ENCODE assay signal across 25 mouse cellular contexts in the genomic region with DNA sequence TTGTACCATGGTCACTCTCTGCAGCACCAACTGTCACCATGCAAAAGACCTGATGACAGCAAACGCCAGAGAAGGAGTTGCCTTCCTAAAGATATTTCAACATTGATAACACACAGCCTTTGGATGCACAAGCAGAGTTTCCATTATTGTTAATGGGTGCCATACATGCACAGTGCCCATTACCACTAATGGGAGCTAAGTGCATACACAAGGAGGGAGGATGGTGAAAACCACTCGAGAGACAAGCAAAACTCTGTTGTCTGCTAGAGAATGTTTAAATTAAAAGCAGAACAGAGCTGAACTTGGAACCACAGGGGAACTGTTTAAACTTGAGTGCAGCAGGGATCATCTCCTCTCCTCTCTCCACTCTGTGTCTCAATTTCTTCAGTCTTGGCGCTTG.
DNase-seq lines count a peak whose midpoint lies in the region; ATAC-seq and TF ChIP-seq lines count a peak whose summit lies in the region.
"Had no signal": no experiment of that assay in that cellular context is flagged by ENCODE, and none has a peak within 500 bp of the region (broad histone marks: within the 10 kb centered on the region; RNA-seq: fewer than 3 reads in every experiment).

No protein-coding gene starts in this region.

- TF ChIP-seq CTCF in layer of hippocampus, adult 2 months (conservative IDR thresholded peaks at IDR 0.05): no peak

- no peaks in the 10 kb centered on the region for H3K36me3 ChIP-seq in hindbrain, embryonic 14.5 days (replicated peaks; ENCODE audit: control insufficient read depth, insufficient read depth)
- no peaks in the 10 kb centered on the region for H3K36me3 ChIP-seq in hindbrain, embryonic 11.5 days (ENCODE audit: control insufficient read depth, insufficient read depth, low read length)
- no peaks in the 10 kb centered on the region for H3K36me3 ChIP-seq in neural tube, embryonic 15.5 days
- H3K36me3 ChIP-seq: embryonic facial prominence, embryonic 13.5 days; embryonic facial prominence, embryonic 15.5 days; forebrain, embryonic 10.5 days; forebrain, embryonic 12.5 days had no signal

- peak; percentile 31; the same call in 1 of the 2 replicates for ATAC-seq in hindbrain, embryonic 14.5 days (ENCODE audit: low FRiP score)
- ATAC-seq in hindbrain, embryonic 11.5 days (ENCODE audit: low FRiP score): no peak
- no peak for ATAC-seq in neural tube, embryonic 15.5 days (ENCODE audit: low FRiP score)
- ATAC-seq: forebrain, embryonic 14.5 days; forebrain, embryonic 16.5 days had no signal

- no peak overlapping the region for H3K27ac ChIP-seq in hindbrain, embryonic 14.5 days
- no peak overlapping the region for H3K27ac ChIP-seq in hindbrain, embryonic 11.5 days (ENCODE audit: low read depth, low read length)
- 0 out of 2 replicates have a peak overlapping the region, but pooled peaks have one; percentile 20 for H3K27ac ChIP-seq in layer of hippocampus, adult 2 months
- 0 out of 2 replicates have a peak overlapping the region, but pooled peaks have one; percentile 28 for H3K27ac ChIP-seq in neural tube, embryonic 15.5 days (replicated peaks)
- H3K27ac ChIP-seq: embryonic facial prominence, embryonic 13.5 days; embryonic facial prominence, embryonic 15.5 days; forebrain, embryonic 10.5 days; forebrain, embryonic 12.5 days had no signal

- no peak overlapping the region for H3K4me2 ChIP-seq in hindbrain, embryonic 14.5 days (replicated peaks)
- H3K4me2 ChIP-seq in hindbrain, embryonic 11.5 days (replicated peaks; ENCODE audit: low read depth, low read length): no peak overlapping the region
- H3K4me2 ChIP-seq in neural tube, embryonic 15.5 days: no peak overlapping the region
- H3K4me2 ChIP-seq: embryonic facial prominence, embryonic 13.5 days; embryonic facial prominence, embryonic 15.5 days; forebrain, embryonic 12.5 days had no signal

- no peak for DNase-seq in hindbrain, embryonic 14.5 days (ENCODE audit: low spot score)
- DNase-seq in hindbrain, embryonic 11.5 days (ENCODE audit: low spot score): no peak
- DNase-seq in layer of hippocampus, adult 2 months (ENCODE audit: low spot score in 2 of 2): no peak
- no peak for DNase-seq in layer of hippocampus, postnatal 25 days (ENCODE audit: extremely low spot score in 1 of 2, low spot score in 1 of 2)
- DNase-seq in retina, postnatal 1 day: peak; percentile 2
- no peak for DNase-seq in retina, embryonic 14.5 days (ENCODE audit: low spot score)
- no peak for DNase-seq in heart, postnatal 36 days
- DNase-seq: adrenal gland, adult 2 months; adrenal gland, postnatal 10 days; adrenal gland, postnatal 25 days; cerebellum, adult 11 months; cerebellum, adult 18-20 months; cerebellum, adult 8-10 months; cerebellum, adult 9-11 months; cerebellum, postnatal 14 days; cerebellum, postnatal 36 days; embryo, embryonic 11 days had no signal

- no peaks in the 10 kb centered on the region for H3K9me3 ChIP-seq in hindbrain, embryonic 14.5 days (ENCODE audit: control insufficient read depth, low read length)
- no peaks in the 10 kb centered on the region for H3K9me3 ChIP-seq in hindbrain, embryonic 11.5 days (ENCODE audit: control insufficient read depth, low read length)
- H3K9me3 ChIP-seq in neural tube, embryonic 15.5 days (replicated peaks): no peaks in the 10 kb centered on the region
- H3K9me3 ChIP-seq: embryonic facial prominence, embryonic 13.5 days; embryonic facial prominence, embryonic 15.5 days; forebrain, embryonic 10.5 days; forebrain, embryonic 12.5 days had no signal

- no peaks in the 10 kb centered on the region for H3K27me3 ChIP-seq in hindbrain, embryonic 14.5 days (ENCODE audit: control insufficient read depth, insufficient read depth, low read length)
- H3K27me3 ChIP-seq in hindbrain, embryonic 11.5 days (ENCODE audit: control insufficient read depth, insufficient read depth, low read length): no peaks in the 10 kb centered on the region
- no peaks in the 10 kb centered on the region for H3K27me3 ChIP-seq in neural tube, embryonic 15.5 days (replicated peaks)
- H3K27me3 ChIP-seq: embryonic facial prominence, embryonic 13.5 days; embryonic facial prominence, embryonic 15.5 days; forebrain, embryonic 12.5 days had no signal

- no peak overlapping the region for H3K4me3 ChIP-seq in hindbrain, embryonic 14.5 days (replicated peaks; ENCODE audit: low read length)
- no peak overlapping the region for H3K4me3 ChIP-seq in hindbrain, embryonic 11.5 days (ENCODE audit: low read depth, low read length)
- H3K4me3 ChIP-seq in layer of hippocampus, adult 2 months: no peak overlapping the region
- no peak overlapping the region for H3K4me3 ChIP-seq in neural tube, embryonic 15.5 days (replicated peaks)
- H3K4me3 ChIP-seq: embryonic facial prominence, embryonic 13.5 days; embryonic facial prominence, embryonic 15.5 days; erythroblast, embryonic 14.5 days; forebrain, embryonic 10.5 days; forebrain, embryonic 12.5 days had no signal

- no peaks in the 10 kb centered on the region for H3K4me1 ChIP-seq in hindbrain, embryonic 14.5 days (replicated peaks; ENCODE audit: control insufficient read depth, insufficient read depth, low read length)
- no peaks in the 10 kb centered on the region for H3K4me1 ChIP-seq in hindbrain, embryonic 11.5 days (replicated peaks; ENCODE audit: control insufficient read depth, insufficient read depth, low read length)
- no peaks in the 10 kb centered on the region for H3K4me1 ChIP-seq in neural tube, embryonic 15.5 days
- H3K4me1 ChIP-seq: embryonic facial prominence, embryonic 15.5 days; forebrain, embryonic 10.5 days; forebrain, embryonic 12.5 days had no signal

- 75% methylated on average over 3 of the region's 3 CpGs for WGBS in hindbrain, embryonic 14.5 days
- WGBS in hindbrain, embryonic 11.5 days: 82% methylated on average over 3 of the region's 3 CpGs
- WGBS in neural tube, embryonic 15.5 days: 66% methylated on average over 3 of the region's 3 CpGs

- intact Hi-C loops in heart, postnatal 36 days (cut with DNase I): no loop called here

- H3K9ac ChIP-seq in hindbrain, embryonic 14.5 days: no peak overlapping the region
- no peak overlapping the region for H3K9ac ChIP-seq in hindbrain, embryonic 11.5 days (ENCODE audit: low read depth, low read length)
- H3K9ac ChIP-seq in neural tube, embryonic 15.5 days (replicated peaks): no peak overlapping the region
- H3K9ac ChIP-seq: embryonic facial prominence, embryonic 13.5 days; embryonic facial prominence, embryonic 15.5 days; forebrain, embryonic 12.5 days had no signal

Comparison
In these comparisons a context has a peak if more than half of its experiments do, and no peak if none do; other contexts are left out.
1. H3K27ac ChIP-seq: peak in layer of hippocampus, adult 2 months (single experiment) and neural tube, embryonic 15.5 days (single experiment); none in hindbrain, embryonic 14.5 days (single experiment) and hindbrain, embryonic 11.5 days (single experiment).